Mouse (Mus musculus) Patski (cell line): ENCODE data around the gene Itpr2. TPM values are rescaled to one million over a fixed set of nuclear protein-coding genes. Genes with fewer than 3 reads are reported as not detected.

Experiments used
- ATAC-seq: fragments of 100-300 bp; one replicate; pipeline ENCODE4 v1.8.0; 2021
- CTCF ChIA-PET: fragments of 350-600 bp; sonication (Branson Sonifier 250); formaldehyde crosslinking; loops from one replicate; lab custom pipeline; 2022; ENCODE audit warnings: inconsistent platforms; lab: Charles Lee
- POLR2A ChIA-PET: fragments of 350-600 bp; sonication (Branson Sonifier 250); formaldehyde crosslinking; loops from one replicate; lab custom pipeline; 2022; ENCODE audit warnings: antibody characterized with exemption, inconsistent platforms; lab: Charles Lee
- DNase-seq: peaks from one replicate; pipeline ENCODE4 v3.0.0-alpha.2; 2011; ENCODE audit warnings: low read depth, low spot score
- H3K27me3 ChIP-seq: fragments of 371-371 bp; one replicate; pipeline ENCODE4 v1.5.1; 2021
- CTCF ChIP-seq: fragments of 100-300 bp; IDR thresholded peaks from one replicate; pipeline ENCODE4 v1.5.1; 2021
- in situ Hi-C: fragments of 300-500 bp; cut with MboI; formaldehyde crosslinking; loops from 3 replicates; pipeline ENCODE4 v1.11.1; 2018; ENCODE audit warnings: low pct_unique_long_range_greater_than_20kb, mixed read lengths
- polyA plus RNA-seq: library from polyadenylated mRNA; unstranded; gene quantifications from one replicate; pipeline ENCODE4 v1.2.3, GENCODE M21; 2021

Itpr2 gene
- polyA plus RNA-seq, 1 experiment from 2014 or later: 12.7 TPM

DNA sequence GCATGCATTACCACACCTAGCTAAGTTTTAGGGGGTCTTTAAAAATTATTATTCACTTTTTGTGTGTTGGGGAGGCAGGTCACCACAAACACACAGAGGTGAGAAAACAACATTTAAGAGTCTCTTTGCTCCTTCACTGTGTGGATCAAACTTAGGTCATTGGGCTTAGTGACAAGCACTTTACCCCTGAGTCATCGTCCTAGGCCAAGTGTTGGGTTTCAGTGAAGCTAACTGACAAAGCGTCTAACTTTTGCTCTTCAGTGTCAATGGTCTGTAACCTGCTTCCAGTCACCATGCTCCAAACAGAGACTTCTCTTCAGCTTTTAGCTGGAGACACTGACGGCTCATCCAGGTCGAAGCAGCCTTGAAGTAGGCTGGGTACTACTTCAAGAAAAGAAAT lies 31.1 kb upstream of the Itpr2 start:
- ChIA-PET CTCF (no interaction called here), POLR2A (no interaction called here)
- DNase-seq (no peak), ATAC-seq (no peak)
- in situ Hi-C loops: no loop called here
- TF ChIP-seq CTCF: no peak
- no peaks in the 10 kb centered on the region for H3K27me3 ChIP-seq

DNA sequence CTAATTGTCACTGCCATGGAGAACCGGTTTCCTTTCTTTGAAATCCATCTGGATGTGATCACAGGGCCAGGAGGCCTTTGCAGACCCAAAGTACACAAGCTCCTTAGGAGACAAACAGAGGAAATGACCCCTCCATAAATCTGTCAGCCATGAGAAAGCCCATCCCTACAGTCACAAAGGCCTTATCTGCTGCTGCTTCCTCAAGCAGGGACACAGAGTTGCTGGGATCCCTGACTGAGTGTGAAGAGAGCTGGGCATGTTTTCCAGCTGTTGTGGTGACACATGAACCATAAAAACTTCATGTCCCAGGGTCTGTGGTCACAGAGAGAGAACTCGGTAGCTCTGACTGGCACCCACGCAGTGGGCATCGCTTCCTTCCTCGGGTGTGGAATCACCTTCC lies 28.7 kb upstream of the Itpr2 start:
- POLR2A ChIA-PET: no interaction called here
- H3K27me3 ChIP-seq: no peaks in the 10 kb centered on the region
- ATAC-seq (no peak), DNase-seq (no peak)
- in situ Hi-C loops: no loop called here
- CTCF ChIA-PET: interaction anchor here (0.8 to 1.1 kb wide), 2 partner anchors 8 to 10 kb away, joined by 3 read pairs; no protein-coding TSS in a partner anchor
- TF ChIP-seq CTCF: no peak

- POLR2A ChIA-PET: no interaction called here
- CTCF ChIA-PET: interaction anchor here (1.1 kb wide), 1 partner anchor 9 kb away, joined by 3 read pairs; no protein-coding TSS in a partner anchor
- no peaks in the 10 kb centered on the region for H3K27me3 ChIP-seq
- TF ChIP-seq CTCF: no peak
- ATAC-seq (no peak), DNase-seq (no peak)
- in situ Hi-C loops: no loop called here
These were observed 28.3 kb upstream of the Itpr2 start for GRCm38 (mm10) chr6:146530363-146530762.

GRCm38 (mm10) chr6:146527537-146527936 lies 25.5 kb upstream of the Itpr2 start:
- POLR2A ChIA-PET: no interaction called here
- CTCF ChIA-PET: no interaction called here
- no peak for TF ChIP-seq CTCF
- in situ Hi-C loops: no loop called here
- DNase-seq (peak; percentile 82), ATAC-seq (peak; percentile 98)
- H3K27me3 ChIP-seq: no peaks in the 10 kb centered on the region

DNA sequence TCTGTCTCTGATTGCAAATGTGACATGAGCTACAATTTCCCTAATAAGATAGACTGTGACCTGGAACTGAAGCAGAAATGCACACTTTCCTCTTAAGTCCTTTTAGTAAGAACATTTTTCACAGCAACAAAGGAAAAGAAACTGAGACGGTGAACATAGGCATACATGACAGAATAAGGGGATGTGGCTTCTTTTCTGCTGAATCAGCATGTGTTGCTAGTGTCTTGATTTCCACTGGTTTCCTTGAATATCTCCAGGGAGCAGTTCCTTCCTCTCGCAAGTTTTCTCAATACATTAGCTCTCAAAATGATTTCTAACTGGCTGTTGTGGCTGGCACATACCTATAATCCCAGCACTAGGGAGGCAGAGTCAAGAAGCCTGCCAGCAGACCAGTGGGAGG lies 23.5 kb upstream of the Itpr2 start:
- in situ Hi-C loops: no loop called here
- POLR2A ChIA-PET: no interaction called here
- ATAC-seq (no peak), DNase-seq (no peak)
- no peaks in the 10 kb centered on the region for H3K27me3 ChIP-seq
- CTCF ChIA-PET: no interaction called here
- TF ChIP-seq CTCF: no peak

- DNase-seq (no peak), ATAC-seq (no peak)
- ChIA-PET POLR2A (no interaction called here), CTCF (interaction anchor here (1.1 kb wide), 1 partner anchor 10 kb away, joined by 3 read pairs; no protein-coding TSS in a partner anchor)
- no peak for TF ChIP-seq CTCF
- in situ Hi-C loops: no loop called here
- H3K27me3 ChIP-seq: no peaks in the 10 kb centered on the region
These were observed 19.6 kb upstream of the Itpr2 start for GRCm38 (mm10) chr6:146521456-146522245.

DNA sequence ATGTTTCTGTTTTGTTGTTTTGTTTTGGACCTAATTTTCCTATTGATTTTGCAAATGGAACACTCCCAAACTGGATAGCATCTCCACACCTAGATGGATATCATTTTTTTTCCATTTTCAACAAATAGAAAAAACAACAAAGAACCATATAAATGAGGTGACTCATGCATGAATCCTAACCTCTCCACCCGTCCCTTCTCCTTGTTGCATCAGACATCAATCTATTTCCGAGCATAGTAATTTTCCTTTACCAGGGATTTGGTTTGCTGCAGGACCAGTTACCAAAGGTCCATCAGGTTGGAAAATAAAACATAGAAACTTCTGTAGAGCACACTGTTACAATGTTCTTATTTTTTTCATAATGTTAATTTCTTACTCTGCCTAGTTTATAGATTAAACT lies 17.0 kb upstream of the Itpr2 start:
- no peaks in the 10 kb centered on the region for H3K27me3 ChIP-seq
- in situ Hi-C loops: no loop called here
- CTCF ChIA-PET: interaction anchor here (1.0 kb wide), 1 partner anchor 11 kb away, joined by 3 read pairs; no protein-coding TSS in a partner anchor
- DNase-seq: no peak
- POLR2A ChIA-PET: no interaction called here
- ATAC-seq: no peak
- no peak for TF ChIP-seq CTCF

- ChIA-PET POLR2A (interaction anchor here (0.5 to 1.0 kb wide), 2 partner anchors 28 to 569 kb away, joined by 3 to 4 read pairs; no protein-coding TSS in a partner anchor), CTCF (no interaction called here)
- in situ Hi-C loops: no loop called here
- ATAC-seq (no peak), DNase-seq (no peak)
- no peaks in the 10 kb centered on the region for H3K27me3 ChIP-seq
- no peak for TF ChIP-seq CTCF
These were observed 13.9 kb upstream of the Itpr2 start for GRCm38 (mm10) chr6:146515936-146516335.

GRCm38 (mm10) chr6:146514531-146514948 lies 12.5 kb upstream of the Itpr2 start:
- no peak for TF ChIP-seq CTCF
- H3K27me3 ChIP-seq: no peaks in the 10 kb centered on the region
- in situ Hi-C loops: no loop called here
- DNase-seq (no peak), ATAC-seq (no peak)
- CTCF ChIA-PET: no interaction called here
- POLR2A ChIA-PET: no interaction called here

DNA sequence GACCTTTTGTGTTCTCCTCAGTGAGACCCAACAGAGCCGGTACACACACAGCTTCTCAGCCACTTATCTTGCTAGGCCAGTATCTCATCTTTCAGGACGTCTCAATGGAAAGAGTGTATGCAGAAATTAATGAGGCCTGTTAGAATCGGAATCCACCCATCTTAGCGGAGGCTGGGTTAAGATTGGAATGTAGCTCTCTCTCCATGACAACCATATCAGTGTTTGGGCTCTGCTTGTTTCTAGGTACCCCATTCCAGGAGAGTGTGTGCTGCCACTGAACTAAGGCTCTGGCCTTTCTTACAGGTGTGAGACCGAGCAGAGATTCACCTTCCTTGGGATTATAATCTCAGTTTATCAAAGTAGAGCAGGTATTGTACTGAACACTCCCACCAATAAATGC lies 11.9 kb upstream of the Itpr2 start:
- ATAC-seq (no peak), DNase-seq (no peak)
- in situ Hi-C loops: no loop called here
- CTCF ChIA-PET: interaction anchor here (0.6 kb wide), 1 partner anchor 119 kb away, joined by 3 read pairs; no protein-coding TSS in a partner anchor
- POLR2A ChIA-PET: no interaction called here
- H3K27me3 ChIP-seq: no peaks in the 10 kb centered on the region
- no peak for TF ChIP-seq CTCF

DNA sequence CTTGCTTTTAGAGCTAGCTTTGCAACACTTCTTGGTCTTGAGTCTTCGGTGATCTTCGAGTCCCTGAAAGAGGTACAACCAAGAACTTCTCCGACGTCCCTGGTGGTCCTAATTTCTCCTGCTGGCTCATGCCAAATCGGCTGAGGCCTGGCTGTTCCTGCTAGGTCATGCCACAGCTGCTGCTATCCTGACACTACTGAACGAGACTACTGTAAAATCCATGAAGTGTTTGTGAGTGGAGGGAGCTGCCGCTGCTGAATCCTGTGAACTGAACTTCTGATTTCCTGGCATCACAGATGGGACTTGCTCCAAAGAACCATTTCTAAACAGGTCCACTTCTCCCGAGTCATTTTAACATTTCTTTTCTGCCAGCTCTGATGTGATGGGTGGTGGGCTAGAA lies 11.4 kb upstream of the Itpr2 start:
- ChIA-PET CTCF (interaction anchor here (0.6 kb wide), 1 partner anchor 119 kb away, joined by 3 read pairs; no protein-coding TSS in a partner anchor), POLR2A (no interaction called here)
- TF ChIP-seq CTCF: no peak
- in situ Hi-C loops: no loop called here
- DNase-seq (no peak), ATAC-seq (no peak)
- no peaks in the 10 kb centered on the region for H3K27me3 ChIP-seq
